Mouse (Mus musculus): ENCODE measurements at regions not wholly inside any gene's neighbourhood (a gene's known extent, or its start where the extent isn't known, plus 50 kb on each side); places are given as distances from the start of the nearest gene placed in this dataset.

- Histone ChIP-seq H3K4me3 (no peak overlapping the region), H3K36me3 (no peaks in the 10 kb centered on the region), H3K27ac (no peak overlapping the region), H3K27me3 (no peaks in the 10 kb centered on the region), H3K4me1 (replicated peaks) (no peaks in the 10 kb centered on the region; the same call in 1 of the 2 replicates), H3K4me2 (no peak overlapping the region), H3K9me3 (replicated peaks) (no peaks in the 10 kb centered on the region), H3K9ac (no peak overlapping the region)
- WGBS, result 61% methylated on average over 8 of the region's 8 CpGs
- ATAC-seq (replicated peaks; ENCODE audit: insufficient number of reproducible peaks, insufficient read depth, low FRiP score, low read depth), result no peak
These were observed 140.1 kb upstream of the Eci2 start for GRCm38 (mm10) chr13:35166831-35167541.

GRCm38 (mm10) chr13:35171562-35172254 is 144.8 kb upstream of the Eci2 start:
- no peaks in the 10 kb centered on the region for H3K9me3 ChIP-seq (replicated peaks)
- H3K4me2 ChIP-seq, result no peak overlapping the region
- WGBS, result 57% methylated on average over 11 of the region's 11 CpGs
- peaks cover 6% of the 10 kb centered on the region for H3K4me1 ChIP-seq (replicated peaks)
- H3K27me3 ChIP-seq, result no peaks in the 10 kb centered on the region
- no peaks in the 10 kb centered on the region for H3K36me3 ChIP-seq
- H3K4me3 ChIP-seq, result no peak overlapping the region
- ATAC-seq (replicated peaks; ENCODE audit: insufficient number of reproducible peaks, insufficient read depth, low FRiP score, low read depth), result no peak
- H3K27ac ChIP-seq, result no peak overlapping the region
- H3K9ac ChIP-seq, result no peak overlapping the region

DNA sequence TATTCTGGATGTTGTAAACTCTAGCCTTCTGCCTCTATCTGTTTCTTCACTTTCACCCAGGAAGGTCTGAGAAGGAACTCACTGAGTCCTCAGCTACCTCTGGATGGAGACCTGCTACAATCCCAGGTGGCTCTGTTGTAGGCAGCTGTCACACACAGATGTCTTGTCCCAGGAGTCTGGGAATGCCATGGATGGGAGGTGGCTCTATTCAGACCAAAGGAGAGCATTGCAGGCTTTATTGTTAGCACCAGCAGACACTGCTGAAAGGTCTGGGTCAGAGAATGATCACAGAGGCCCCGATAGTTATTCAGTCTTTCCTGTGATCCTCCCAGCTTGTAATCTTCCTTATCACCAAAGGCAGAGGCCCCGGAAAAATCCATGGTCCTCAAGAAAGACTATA is 146.6 kb upstream of the Eci2 start:
- Histone ChIP-seq H3K4me2 (no peak overlapping the region), H3K27ac (no peak overlapping the region), H3K9me3 (replicated peaks) (no peaks in the 10 kb centered on the region), H3K4me3 (no peak overlapping the region), H3K9ac (no peak overlapping the region), H3K27me3 (no peaks in the 10 kb centered on the region), H3K36me3 (no peaks in the 10 kb centered on the region), H3K4me1 (replicated peaks) (peaks cover 6% of the 10 kb centered on the region)
- 25% methylated on average over 2 of the region's 2 CpGs for WGBS
- ATAC-seq (replicated peaks; ENCODE audit: insufficient number of reproducible peaks, insufficient read depth, low FRiP score, low read depth), result no peak

DNA sequence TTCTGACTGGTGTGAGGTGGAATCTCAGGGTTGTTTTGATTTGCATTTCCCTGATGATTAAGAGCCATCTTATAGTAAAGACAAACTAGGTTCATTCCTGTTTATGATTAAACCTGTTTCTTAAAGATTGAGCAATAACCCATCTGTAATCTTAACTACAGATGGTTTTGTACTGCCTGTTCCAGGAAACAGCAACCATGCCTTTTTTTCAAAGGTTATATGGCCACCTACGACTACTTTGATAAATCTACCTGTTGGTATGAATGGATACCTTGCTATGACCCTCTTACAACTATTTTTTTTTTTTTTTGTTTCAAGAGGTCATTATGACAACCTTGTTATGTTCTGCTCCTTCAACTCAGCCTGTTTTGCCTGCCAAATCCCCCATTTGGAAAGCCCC is 148.7 kb upstream of the Eci2 start:
- H3K36me3 ChIP-seq, result no peaks in the 10 kb centered on the region
- no peak for ATAC-seq (replicated peaks; ENCODE audit: insufficient number of reproducible peaks, insufficient read depth, low FRiP score, low read depth)
- no peak overlapping the region for H3K4me3 ChIP-seq
- H3K27ac ChIP-seq, result no peak overlapping the region
- no peaks in the 10 kb centered on the region for H3K9me3 ChIP-seq (replicated peaks)
- H3K4me1 ChIP-seq (replicated peaks), result peaks cover 6% of the 10 kb centered on the region
- H3K4me2 ChIP-seq, result no peak overlapping the region
- H3K9ac ChIP-seq, result no peak overlapping the region
- no peaks in the 10 kb centered on the region for H3K27me3 ChIP-seq
- WGBS, result 84% methylated on average over 1 of the region's 1 CpGs

DNA sequence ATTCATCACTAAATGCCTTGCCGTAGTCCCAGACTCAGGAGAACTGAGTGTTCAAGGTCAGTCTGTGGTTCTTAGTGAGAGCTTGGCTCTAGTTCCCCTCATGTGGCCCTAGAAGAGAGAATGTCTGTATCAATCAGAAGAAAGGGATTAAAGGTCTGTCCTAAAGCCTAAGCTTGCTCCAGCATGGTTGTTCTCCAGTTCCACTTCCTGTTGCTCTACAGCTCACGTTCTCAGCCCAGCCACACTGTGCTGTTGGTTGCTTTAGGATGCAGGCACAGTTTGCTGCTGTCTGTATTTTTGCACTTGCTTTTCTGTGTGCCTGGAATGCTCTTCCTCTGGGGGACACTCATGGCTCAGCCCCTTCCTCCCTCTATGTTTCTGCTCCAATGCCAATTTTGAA is 150.4 kb upstream of the Eci2 start:
- Histone ChIP-seq H3K9ac (no peak overlapping the region), H3K4me3 (no peak overlapping the region), H3K27ac (no peak overlapping the region), H3K27me3 (no peaks in the 10 kb centered on the region), H3K4me2 (no peak overlapping the region), H3K9me3 (replicated peaks) (no peaks in the 10 kb centered on the region), H3K36me3 (no peaks in the 10 kb centered on the region), H3K4me1 (replicated peaks) (peaks cover 4% of the 10 kb centered on the region; the same call in 1 of the 2 replicates)
- WGBS, result 48% methylated on average over 2 of the region's 2 CpGs
- no peak for ATAC-seq (replicated peaks; ENCODE audit: insufficient number of reproducible peaks, insufficient read depth, low FRiP score, low read depth)

DNA sequence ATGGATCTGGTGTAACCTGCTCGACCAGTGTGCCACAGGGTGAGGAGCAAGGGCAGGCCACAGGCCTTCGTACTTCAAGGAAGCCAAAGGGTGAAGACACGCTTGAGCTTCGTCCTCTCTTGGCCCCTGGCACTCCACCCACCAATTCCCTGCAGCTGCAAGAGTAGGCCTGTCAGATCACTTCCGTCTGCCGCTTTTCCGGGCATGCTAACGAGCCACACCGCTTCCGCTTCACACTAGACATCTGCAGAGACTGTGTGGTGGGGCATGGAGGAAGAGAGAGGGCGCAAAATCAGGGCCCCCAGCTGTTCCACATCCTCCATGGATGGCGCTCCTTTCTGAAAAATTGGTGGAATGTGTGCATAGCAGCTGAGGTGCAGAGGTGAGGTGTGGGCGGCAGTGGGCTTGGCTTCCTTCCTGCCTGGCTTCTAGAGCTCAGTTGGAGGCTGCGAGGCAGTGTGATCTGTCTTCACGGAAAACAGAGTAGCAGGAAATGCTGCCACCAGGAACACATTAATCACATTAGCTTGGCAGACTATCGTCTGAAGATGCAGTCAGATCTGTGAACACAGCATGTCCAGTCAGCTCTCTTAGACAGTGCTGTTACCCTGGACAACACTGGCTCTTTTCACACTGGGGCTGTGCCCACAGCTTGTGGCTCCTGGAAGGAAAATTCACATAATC is 162.3 kb upstream of the Eci2 start:
- H3K4me1 ChIP-seq (replicated peaks), result peaks cover 7% of the 10 kb centered on the region; the same call in 1 of the 2 replicates
- H3K36me3 ChIP-seq, result no peaks in the 10 kb centered on the region
- no peak overlapping the region for H3K4me3 ChIP-seq
- H3K27ac ChIP-seq, result no peak overlapping the region
- no peaks in the 10 kb centered on the region for H3K9me3 ChIP-seq (replicated peaks)
- H3K4me2 ChIP-seq, result no peak overlapping the region
- WGBS, result 46% methylated on average over 16 of the region's 16 CpGs
- H3K27me3 ChIP-seq, result no peaks in the 10 kb centered on the region
- H3K9ac ChIP-seq, result no peak overlapping the region
- 0 out of 2 replicates have a peak, but pooled peaks have one; percentile 35 for ATAC-seq (replicated peaks; ENCODE audit: insufficient number of reproducible peaks, insufficient read depth, low FRiP score, low read depth)

DNA sequence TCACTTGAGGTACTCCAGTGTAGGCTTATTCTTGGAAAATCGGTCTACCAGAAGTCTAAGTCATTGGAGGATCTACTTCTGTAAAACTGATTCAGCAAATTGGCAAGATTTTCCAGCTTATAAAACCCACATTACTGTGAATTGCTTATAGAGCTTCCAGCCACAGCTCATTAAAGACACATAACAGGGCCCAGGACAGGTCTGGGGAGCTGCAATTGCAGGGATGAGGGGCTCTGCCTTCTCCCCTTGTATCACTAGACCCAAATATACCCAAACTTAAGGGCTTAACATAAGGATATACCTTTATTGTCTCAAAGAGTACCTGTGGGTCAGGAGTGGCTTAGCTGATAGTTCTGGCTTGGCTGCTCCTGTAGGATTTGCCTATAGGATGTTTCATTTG is 175.2 kb upstream of the Eci2 start:
- no peaks in the 10 kb centered on the region for H3K36me3 ChIP-seq
- H3K9ac ChIP-seq, result no peak overlapping the region
- WGBS, result 75% methylated on average over 1 of the region's 1 CpGs
- no peak overlapping the region for H3K4me3 ChIP-seq
- no peak overlapping the region for H3K4me2 ChIP-seq
- no peaks in the 10 kb centered on the region for H3K27me3 ChIP-seq
- no peaks in the 10 kb centered on the region for H3K4me1 ChIP-seq (replicated peaks)
- no peak for ATAC-seq (replicated peaks; ENCODE audit: insufficient number of reproducible peaks, insufficient read depth, low FRiP score, low read depth)
- H3K27ac ChIP-seq, result no peak overlapping the region
- no peaks in the 10 kb centered on the region for H3K9me3 ChIP-seq (replicated peaks)

DNA sequence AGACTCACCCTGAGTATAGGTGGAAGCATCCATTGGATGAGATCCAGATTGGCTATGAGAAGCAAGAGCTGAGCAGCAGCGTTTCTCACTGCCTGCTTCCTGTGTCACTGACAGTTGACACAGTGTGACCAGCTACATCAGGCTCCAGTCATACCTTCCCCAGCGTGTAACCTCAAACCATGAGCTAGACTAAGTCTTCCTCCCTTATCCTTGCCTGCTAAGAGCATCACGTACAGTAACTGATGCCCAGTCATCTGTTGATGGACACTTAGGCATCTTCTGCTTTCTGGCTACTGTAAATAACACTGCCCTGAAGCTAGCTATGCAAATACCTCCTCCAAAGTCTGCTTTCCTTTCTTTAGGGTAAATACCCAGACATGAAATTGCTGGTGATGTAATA is 181.4 kb upstream of the Eci2 start:
- 66% methylated on average over 3 of the region's 3 CpGs for WGBS
- no peak overlapping the region for H3K4me3 ChIP-seq
- H3K27ac ChIP-seq, result no peak overlapping the region
- H3K4me1 ChIP-seq (replicated peaks), result peaks cover 4% of the 10 kb centered on the region; the same call in 1 of the 2 replicates
- H3K27me3 ChIP-seq, result no peaks in the 10 kb centered on the region
- H3K4me2 ChIP-seq, result no peak overlapping the region
- no peak for ATAC-seq (replicated peaks; ENCODE audit: insufficient number of reproducible peaks, insufficient read depth, low FRiP score, low read depth)
- no peaks in the 10 kb centered on the region for H3K36me3 ChIP-seq
- no peaks in the 10 kb centered on the region for H3K9me3 ChIP-seq (replicated peaks)
- H3K9ac ChIP-seq, result no peak overlapping the region

- no peak overlapping the region for H3K27ac ChIP-seq
- no peak overlapping the region for H3K4me3 ChIP-seq
- peaks cover 4% of the 10 kb centered on the region; the same call in 1 of the 2 replicates for H3K4me1 ChIP-seq (replicated peaks)
- H3K4me2 ChIP-seq, result no peak overlapping the region
- H3K27me3 ChIP-seq, result no peaks in the 10 kb centered on the region
- WGBS, result 25% methylated on average over 4 of the region's 4 CpGs
- H3K9me3 ChIP-seq (replicated peaks), result no peaks in the 10 kb centered on the region
- H3K9ac ChIP-seq, result no peak overlapping the region
- no peaks in the 10 kb centered on the region for H3K36me3 ChIP-seq
- no peak for ATAC-seq (replicated peaks; ENCODE audit: insufficient number of reproducible peaks, insufficient read depth, low FRiP score, low read depth)
These were observed 182.7 kb upstream of the Eci2 start for GRCm38 (mm10) chr13:35209551-35209950.

DNA sequence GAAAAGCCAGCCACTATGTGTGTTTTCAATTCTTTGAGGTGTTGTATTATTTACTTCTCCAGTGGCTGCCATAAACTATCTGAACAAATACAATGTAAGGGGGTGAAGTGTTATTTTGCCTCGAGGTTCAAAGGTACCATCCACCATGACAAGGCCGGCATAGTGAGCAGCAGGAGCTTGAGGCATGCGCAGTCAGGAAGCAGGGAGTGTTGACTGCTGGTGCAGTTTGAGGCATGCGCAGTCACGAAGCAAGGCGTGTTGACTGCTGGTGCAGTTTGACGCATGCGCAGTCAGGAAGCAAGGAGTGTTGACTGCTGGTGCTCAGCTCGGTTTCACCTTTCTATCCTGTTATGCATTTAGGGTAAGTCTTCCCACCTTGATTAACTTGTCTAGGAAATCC is 184.9 kb upstream of the Eci2 start:
- 90% methylated on average over 9 of the region's 9 CpGs for WGBS
- Histone ChIP-seq H3K9ac (no peak overlapping the region), H3K9me3 (replicated peaks) (no peaks in the 10 kb centered on the region), H3K4me2 (no peak overlapping the region), H3K27me3 (no peaks in the 10 kb centered on the region), H3K4me3 (no peak overlapping the region), H3K36me3 (no peaks in the 10 kb centered on the region), H3K4me1 (replicated peaks) (peaks cover 4% of the 10 kb centered on the region; the same call in 1 of the 2 replicates), H3K27ac (no peak overlapping the region)
- ATAC-seq (replicated peaks; ENCODE audit: insufficient number of reproducible peaks, insufficient read depth, low FRiP score, low read depth), result no peak

DNA sequence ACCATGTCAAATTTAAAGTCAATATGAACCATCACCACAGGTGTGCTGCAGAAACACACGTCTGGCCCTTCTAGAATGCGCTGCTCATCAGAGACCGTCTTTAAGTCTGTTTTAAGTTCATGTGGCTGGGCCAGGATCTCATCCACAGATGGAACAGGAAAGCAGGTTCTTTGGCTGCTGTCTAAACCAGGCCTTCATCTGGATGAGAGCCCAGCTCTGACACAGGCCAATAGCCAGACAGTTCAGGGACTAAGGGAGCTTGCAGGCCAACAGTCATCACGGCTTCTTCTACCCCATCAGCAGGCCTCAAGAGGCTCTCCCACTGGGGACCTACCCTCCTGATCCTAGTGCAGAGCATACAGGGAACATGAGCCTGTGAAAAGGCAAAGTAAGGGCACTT is 185.4 kb upstream of the Eci2 start:
- Histone ChIP-seq H3K4me1 (replicated peaks) (peaks cover 4% of the 10 kb centered on the region; the same call in 1 of the 2 replicates), H3K27me3 (no peaks in the 10 kb centered on the region), H3K9ac (no peak overlapping the region), H3K4me3 (no peak overlapping the region), H3K36me3 (no peaks in the 10 kb centered on the region), H3K9me3 (replicated peaks) (no peaks in the 10 kb centered on the region), H3K4me2 (no peak overlapping the region), H3K27ac (no peak overlapping the region)
- ATAC-seq (replicated peaks; ENCODE audit: insufficient number of reproducible peaks, insufficient read depth, low FRiP score, low read depth), result no peak
- 74% methylated on average over 4 of the region's 4 CpGs for WGBS
